Mouse (Mus musculus): ENCODE results near the gene Samd4. TPM values are rescaled to one million over a fixed set of nuclear protein-coding genes. Genes with fewer than 3 reads are reported as not detected.

The Samd4 gene
- total and polyA plus RNA-seq, 2 experiments from 2014 or later, result 3.5 to 15.2 TPM

GRCm38 (mm10) chr14:46885429-46885755 lies 2.7 kb downstream of the Samd4 start:
- Histone ChIP-seq H3K4me1 (ENCODE audit: insufficient read depth) (no peaks in the 10 kb centered on the region; the same call in 1 of the 2 replicates), H3K9me3 (ENCODE audit: low read length) (no peaks in the 10 kb centered on the region), H3K27ac (ENCODE audit: low read depth, low read length) (peak overlapping the region; percentile 46; the same call in 1 of the 2 replicates), H3K9ac (peak overlapping the region; percentile 51; the same call in 1 of the 2 replicates), H3K4me3 (ENCODE audit: low read depth, low read length) (peak overlapping the region; percentile 57), H3K36me3 (ENCODE audit: insufficient read depth) (no peaks in the 10 kb centered on the region), H3K4me2 (ENCODE audit: low read depth) (peak overlapping the region; percentile 98), H3K27me3 (ENCODE audit: insufficient read depth, low read length) (0 out of 2 replicates have a peak, but pooled peaks cover 7% of the 10 kb centered on the region)
- no peak; the same call in 1 of the 2 replicates for ATAC-seq
- TF ChIP-seq CTCF (IDR thresholded peaks at IDR 0.05; ENCODE audit: low read depth), result peak; percentile 34; the same call in 1 of the 2 replicates
- WGBS, result 2% methylated on average over 7 of the region's 7 CpGs
- DNase-seq, result peak; percentile 57

- H3K9ac ChIP-seq, result no peak overlapping the region
- H3K4me2 ChIP-seq (ENCODE audit: low read depth), result peak overlapping the region; percentile 98
- ATAC-seq, result no peak
- H3K9me3 ChIP-seq (ENCODE audit: low read length), result no peaks in the 10 kb centered on the region
- H3K36me3 ChIP-seq (ENCODE audit: insufficient read depth), result no peaks in the 10 kb centered on the region
- 24% methylated on average over 5 of the region's 5 CpGs for WGBS
- peak overlapping the region; percentile 57 for H3K4me3 ChIP-seq (ENCODE audit: low read depth, low read length)
- no peaks in the 10 kb centered on the region; the same call in 1 of the 2 replicates for H3K4me1 ChIP-seq (ENCODE audit: insufficient read depth)
- no peak for DNase-seq
- H3K27me3 ChIP-seq (ENCODE audit: insufficient read depth, low read length), result 0 out of 2 replicates have a peak, but pooled peaks cover 7% of the 10 kb centered on the region
- H3K27ac ChIP-seq (ENCODE audit: low read depth, low read length), result no peak overlapping the region
- peak; percentile 24; the same call in 1 of the 2 replicates for TF ChIP-seq CTCF (IDR thresholded peaks at IDR 0.05; ENCODE audit: low read depth)
Observed at GRCm38 (mm10) chr14:46885891-46886301, 3.2 kb downstream of the Samd4 start.

GRCm38 (mm10) chr14:46889096-46889495 lies 6.4 kb downstream of the Samd4 start:
- Histone ChIP-seq H3K27me3 (ENCODE audit: insufficient read depth, low read length) (no peaks in the 10 kb centered on the region), H3K9me3 (ENCODE audit: low read length) (no peaks in the 10 kb centered on the region), H3K9ac (no peak overlapping the region), H3K4me3 (ENCODE audit: low read depth, low read length) (no peak overlapping the region), H3K27ac (ENCODE audit: low read depth, low read length) (no peak overlapping the region), H3K36me3 (ENCODE audit: insufficient read depth) (no peaks in the 10 kb centered on the region), H3K4me2 (ENCODE audit: low read depth) (no peak overlapping the region), H3K4me1 (ENCODE audit: insufficient read depth) (no peaks in the 10 kb centered on the region)
- ATAC-seq (no peak), DNase-seq (no peak)
- TF ChIP-seq CTCF (IDR thresholded peaks at IDR 0.05; ENCODE audit: low read depth), result no peak
- 93% methylated on average over 4 of the region's 4 CpGs for WGBS

- 92% methylated on average over 10 of the region's 10 CpGs for WGBS
- no peak for TF ChIP-seq CTCF (IDR thresholded peaks at IDR 0.05; ENCODE audit: low read depth)
- DNase-seq, result no peak
Observed at GRCm38 (mm10) chr14:46893961-46894360, 11.3 kb downstream of the Samd4 start.

GRCm38 (mm10) chr14:46897953-46898352 lies 15.3 kb downstream of the Samd4 start:
- H3K27me3 ChIP-seq (ENCODE audit: insufficient read depth, low read length), result no peaks in the 10 kb centered on the region
- H3K9me3 ChIP-seq (ENCODE audit: low read length), result no peaks in the 10 kb centered on the region
- no peak overlapping the region for H3K4me2 ChIP-seq (ENCODE audit: low read depth)
- H3K9ac ChIP-seq, result no peak overlapping the region
- WGBS, result 87% methylated on average over 5 of the region's 5 CpGs
- TF ChIP-seq CTCF (IDR thresholded peaks at IDR 0.05; ENCODE audit: low read depth), result no peak
- no peaks in the 10 kb centered on the region for H3K36me3 ChIP-seq (ENCODE audit: insufficient read depth)
- DNase-seq (no peak), ATAC-seq (no peak)
- H3K4me3 ChIP-seq (ENCODE audit: low read depth, low read length), result no peak overlapping the region
- no peak overlapping the region for H3K27ac ChIP-seq (ENCODE audit: low read depth, low read length)
- no peaks in the 10 kb centered on the region for H3K4me1 ChIP-seq (ENCODE audit: insufficient read depth)

More at GRCm38 (mm10) chr14:46893961-46894360, 11.3 kb downstream of the Samd4 start:
- H3K4me1 ChIP-seq (ENCODE audit: insufficient read depth), result no peaks in the 10 kb centered on the region
- no peak for ATAC-seq
- no peak overlapping the region for H3K9ac ChIP-seq
- H3K27ac ChIP-seq (ENCODE audit: low read depth, low read length), result no peak overlapping the region
- H3K27me3 ChIP-seq (ENCODE audit: insufficient read depth, low read length), result no peaks in the 10 kb centered on the region
- H3K36me3 ChIP-seq (ENCODE audit: insufficient read depth), result no peaks in the 10 kb centered on the region
- H3K4me3 ChIP-seq (ENCODE audit: low read depth, low read length), result no peak overlapping the region
- H3K4me2 ChIP-seq (ENCODE audit: low read depth), result no peak overlapping the region
- H3K9me3 ChIP-seq (ENCODE audit: low read length), result no peaks in the 10 kb centered on the region

- Histone ChIP-seq H3K4me1 (ENCODE audit: insufficient read depth) (no peaks in the 10 kb centered on the region), H3K27me3 (ENCODE audit: insufficient read depth, low read length) (no peaks in the 10 kb centered on the region), H3K9me3 (ENCODE audit: low read length) (no peaks in the 10 kb centered on the region), H3K4me2 (ENCODE audit: low read depth) (no peak overlapping the region), H3K9ac (no peak overlapping the region), H3K4me3 (ENCODE audit: low read depth, low read length) (no peak overlapping the region), H3K36me3 (ENCODE audit: insufficient read depth) (no peaks in the 10 kb centered on the region), H3K27ac (ENCODE audit: low read depth, low read length) (no peak overlapping the region)
- ATAC-seq (no peak; the same call in 1 of the 2 replicates), DNase-seq (no peak)
- 0 out of 2 replicates have a peak, but pooled peaks have one; percentile 7 for TF ChIP-seq CTCF (IDR thresholded peaks at IDR 0.05; ENCODE audit: low read depth)
- WGBS, result 65% methylated on average over 3 of the region's 3 CpGs
Observed at GRCm38 (mm10) chr14:46898626-46899025, 16.0 kb downstream of the Samd4 start.

GRCm38 (mm10) chr14:46902498-46903087 lies 19.9 kb downstream of the Samd4 start:
- Histone ChIP-seq H3K36me3 (ENCODE audit: insufficient read depth) (no peaks in the 10 kb centered on the region), H3K9me3 (ENCODE audit: low read length) (no peaks in the 10 kb centered on the region), H3K27me3 (ENCODE audit: insufficient read depth, low read length) (no peaks in the 10 kb centered on the region), H3K4me1 (ENCODE audit: insufficient read depth) (no peaks in the 10 kb centered on the region), H3K4me2 (ENCODE audit: low read depth) (no peak overlapping the region), H3K4me3 (ENCODE audit: low read depth, low read length) (no peak overlapping the region), H3K27ac (ENCODE audit: low read depth, low read length) (no peak overlapping the region), H3K9ac (no peak overlapping the region)
- 80% methylated on average over 9 of the region's 9 CpGs for WGBS
- DNase-seq, result no peak
- TF ChIP-seq CTCF (IDR thresholded peaks at IDR 0.05; ENCODE audit: low read depth), result no peak
- no peak for ATAC-seq

Data from forebrain, postnatal 0 days (tissue).